Mouse (Mus musculus) midbrain, embryonic 11.5 days (tissue): ENCODE data around the gene Ap1m2. TPM values are rescaled to one million over a fixed set of nuclear protein-coding genes. Genes with fewer than 3 reads are reported as not detected.

Source experiments
- ATAC-seq: fragments of 200-750 bp; cut with Nextera tagmentation; 2 replicates; pipeline ENCODE4 v1.8.0; 2017; ENCODE audit warnings: moderate TSS enrichment, moderate library complexity; ENCODE audit not compliant: low FRiP score
- DNase-seq: peaks from one replicate; pipeline ENCODE4 v3.0.0; 2015; ENCODE audit warnings: low spot score; ENCODE audit errors: missing footprints
- H3K27ac ChIP-seq: fragments of 300-500 bp; sonication (generic); 2 replicates; pipeline ENCODE4 v1.5.1; 2014; ENCODE audit warnings: low read depth, low read length
- H3K27me3 ChIP-seq: fragments of 300-500 bp; sonication (generic); 2 replicates; pipeline ENCODE4 v1.6.1; 2014; ENCODE audit warnings: mild to moderate bottlenecking, low read length, moderate library complexity, mixed read lengths; ENCODE audit not compliant: control insufficient read depth, insufficient read depth
- H3K36me3 ChIP-seq: fragments of 300-500 bp; sonication (generic); 2 replicates; pipeline ENCODE4 v1.6.1; 2014; ENCODE audit warnings: mild to moderate bottlenecking, low read length, moderate library complexity, mixed read lengths; ENCODE audit not compliant: control insufficient read depth, insufficient read depth
- H3K4me1 ChIP-seq: fragments of 300-500 bp; sonication (generic); 2 replicates; pipeline ENCODE4 v1.6.1; 2014; ENCODE audit warnings: low read length; ENCODE audit not compliant: control insufficient read depth, insufficient read depth
- H3K4me2 ChIP-seq: fragments of 300-500 bp; sonication (generic); 2 replicates; pipeline ENCODE4 v1.6.1; 2014; ENCODE audit warnings: mild to moderate bottlenecking, moderate library complexity
- H3K4me3 ChIP-seq: fragments of 300-500 bp; sonication (generic); 2 replicates; pipeline ENCODE4 v1.5.1; 2014; ENCODE audit warnings: low read depth, low read length
- H3K9ac ChIP-seq: fragments of 300-500 bp; sonication (generic); 2 replicates; pipeline ENCODE4 v1.6.1; 2014; ENCODE audit warnings: low read length
- H3K9me3 ChIP-seq: fragments of 300-500 bp; sonication (generic); 2 replicates; pipeline ENCODE4 v1.6.1; 2016; ENCODE audit warnings: low read length; ENCODE audit not compliant: control insufficient read depth
- WGBS: fragments of 180-500 bp; shearing (Covaris S2); extraction: QIAGEN DNeasy Blood & Tissue Kit; methylation state at CpG from one replicate; pipeline ENCODE4 v1.1.7; 2014; 5-methylcytosine and 5-hydroxymethylcytosine counted together
- polyA plus RNA-seq: library from polyadenylated mRNA; unstranded; fragments of >200 nt; fragmentation: Nextera tagmentation; extraction: Ambion mirVana; gene quantifications from 2 replicates; pipeline ENCODE4 v1.2.1, GENCODE M21; 2014

Ap1m2 gene
- polyA plus RNA-seq, 1 experiment from 2014 or later = 0.68 TPM

GRCm38 (mm10) chr9:21320619-21321512, 8.7 kb upstream of the Ap1m2 start, which contains the start of gene Slc44a2:
TSS of gene Slc44a2 (plus strand) at chr9:21320698.
- Histone ChIP-seq H3K9me3 (no peaks in the 10 kb centered on the region), H3K4me3 (peak within 1 kb of the TSS; percentile 66), H3K36me3 (peaks cover 3% of the 10 kb centered on the region; the same call in 1 of the 2 replicates), H3K4me2 (peak within 1 kb of the TSS; percentile 96), H3K9ac (peak within 1 kb of the TSS; percentile 81), H3K27ac (peak within 1 kb of the TSS; percentile 11; the same call in 1 of the 2 replicates), H3K4me1 (peaks cover 11% of the 10 kb centered on the region), H3K27me3 (no peaks in the 10 kb centered on the region)
- ATAC-seq (peak; percentile 97), DNase-seq (peak; percentile 100)
- WGBS = under 1% methylated on average over 52 of the region's 52 CpGs

GRCm38 (mm10) chr9:21320280-21320618, 8.1 kb upstream of the Ap1m2 start:
- ATAC-seq = no peak
- WGBS = 22% methylated on average over 4 of the region's 4 CpGs
- H3K27me3 ChIP-seq = no peaks in the 10 kb centered on the region
- peak overlapping the region; percentile 66 for H3K4me3 ChIP-seq
- H3K27ac ChIP-seq = no peak overlapping the region
- peaks cover 11% of the 10 kb centered on the region for H3K4me1 ChIP-seq
- no peak for DNase-seq
- H3K4me2 ChIP-seq = peak overlapping the region; percentile 96
- H3K9me3 ChIP-seq = no peaks in the 10 kb centered on the region
- H3K36me3 ChIP-seq = peaks cover 3% of the 10 kb centered on the region; the same call in 1 of the 2 replicates
- H3K9ac ChIP-seq = no peak overlapping the region; the same call in 1 of the 2 replicates

- H3K4me3 ChIP-seq = no peak overlapping the region
- no peaks in the 10 kb centered on the region; the same call in 1 of the 2 replicates for H3K36me3 ChIP-seq
- H3K9ac ChIP-seq = no peak overlapping the region
- no peaks in the 10 kb centered on the region for H3K27me3 ChIP-seq
- H3K9me3 ChIP-seq = no peaks in the 10 kb centered on the region
- no peak overlapping the region for H3K4me2 ChIP-seq
- H3K27ac ChIP-seq = no peak overlapping the region
- 91% methylated on average over 4 of the region's 4 CpGs for WGBS
- DNase-seq (no peak), ATAC-seq (no peak)
- peaks cover 11% of the 10 kb centered on the region for H3K4me1 ChIP-seq
These were observed 7.4 kb upstream of the Ap1m2 start for GRCm38 (mm10) chr9:21319503-21319902.

- H3K9me3 ChIP-seq = no peaks in the 10 kb centered on the region
- no peaks in the 10 kb centered on the region for H3K36me3 ChIP-seq
- ATAC-seq (no peak), DNase-seq (no peak)
- no peak overlapping the region for H3K4me3 ChIP-seq
- H3K27me3 ChIP-seq = no peaks in the 10 kb centered on the region
- no peak overlapping the region for H3K27ac ChIP-seq
- H3K4me2 ChIP-seq = no peak overlapping the region
- no peak overlapping the region for H3K9ac ChIP-seq
- peaks cover 11% of the 10 kb centered on the region for H3K4me1 ChIP-seq
- 91% methylated on average over 6 of the region's 6 CpGs for WGBS
These were observed 6.7 kb upstream of the Ap1m2 start for GRCm38 (mm10) chr9:21318792-21319191.

GRCm38 (mm10) chr9:21316696-21317095, 4.6 kb upstream of the Ap1m2 start:
- ATAC-seq = no peak
- Histone ChIP-seq H3K27ac (no peak overlapping the region), H3K4me3 (no peak overlapping the region), H3K4me2 (no peak overlapping the region), H3K9me3 (no peaks in the 10 kb centered on the region), H3K4me1 (peaks cover 10% of the 10 kb centered on the region), H3K9ac (no peak overlapping the region), H3K27me3 (peaks cover 11% of the 10 kb centered on the region), H3K36me3 (no peaks in the 10 kb centered on the region)
- WGBS = 81% methylated on average over 7 of the region's 7 CpGs
- no peak for DNase-seq

- Histone ChIP-seq H3K4me3 (no peak overlapping the region), H3K4me2 (no peak overlapping the region), H3K9ac (no peak overlapping the region), H3K9me3 (no peaks in the 10 kb centered on the region), H3K4me1 (peaks cover 3% of the 10 kb centered on the region; the same call in 1 of the 2 replicates), H3K27me3 (peaks cover 15% of the 10 kb centered on the region), H3K36me3 (no peaks in the 10 kb centered on the region), H3K27ac (no peak overlapping the region)
- ATAC-seq = no peak
- 70% methylated on average over 5 of the region's 5 CpGs for WGBS
- no peak for DNase-seq
These were observed 3.3 kb upstream of the Ap1m2 start for GRCm38 (mm10) chr9:21315421-21315820.

- ATAC-seq = no peak
These were observed 2.4 kb upstream of the Ap1m2 start for GRCm38 (mm10) chr9:21314367-21315140.

GRCm38 (mm10) chr9:21313394-21313793, 1.3 kb upstream of the Ap1m2 start:
- no peaks in the 10 kb centered on the region for H3K4me1 ChIP-seq
- peaks cover 15% of the 10 kb centered on the region for H3K27me3 ChIP-seq
- DNase-seq (peak; percentile 99), ATAC-seq (peak; percentile 85)
- H3K4me2 ChIP-seq = no peak overlapping the region
- H3K9ac ChIP-seq = no peak overlapping the region
- H3K36me3 ChIP-seq = no peaks in the 10 kb centered on the region
- WGBS = 9% methylated on average over 11 of the region's 11 CpGs
- H3K9me3 ChIP-seq = no peaks in the 10 kb centered on the region
- H3K4me3 ChIP-seq = no peak overlapping the region
- no peak overlapping the region for H3K27ac ChIP-seq

More at GRCm38 (mm10) chr9:21314367-21315140, 2.4 kb upstream of the Ap1m2 start:
- Histone ChIP-seq H3K27ac (no peak overlapping the region), H3K36me3 (no peaks in the 10 kb centered on the region), H3K27me3 (peaks cover 15% of the 10 kb centered on the region), H3K4me1 (no peaks in the 10 kb centered on the region), H3K4me3 (no peak overlapping the region), H3K9ac (no peak overlapping the region), H3K9me3 (no peaks in the 10 kb centered on the region), H3K4me2 (no peak overlapping the region)
- DNase-seq = no peak
- 91% methylated on average over 9 of the region's 9 CpGs for WGBS

- Histone ChIP-seq H3K9me3 (no peaks in the 10 kb centered on the region), H3K4me1 (no peaks in the 10 kb centered on the region), H3K4me3 (no peak overlapping the region), H3K27me3 (peaks cover 15% of the 10 kb centered on the region), H3K4me2 (no peak overlapping the region), H3K36me3 (no peaks in the 10 kb centered on the region), H3K27ac (no peak overlapping the region), H3K9ac (no peak overlapping the region)
- 28% methylated on average over 7 of the region's 7 CpGs for WGBS
- DNase-seq = no peak
- ATAC-seq = no peak
These were observed 442 bp downstream of the Ap1m2 start for GRCm38 (mm10) chr9:21311695-21312094.
